Mouse (Mus musculus) cortical plate, adult 2 months (tissue): ENCODE measurements around the gene Gbx2.

Experiments used
- CTCF ChIP-seq: fragments of 200-500 bp; IDR thresholded peaks from 2 replicates; pipeline ENCODE4 v1.5.1; 2011; ENCODE audit warnings: mild to moderate bottlenecking, control low read depth, low read length; ENCODE audit not compliant: insufficient read depth; ENCODE audit errors: extremely low read depth
- POLR2A ChIP-seq: fragments of 200-500 bp; IDR thresholded peaks from 2 replicates; pipeline ENCODE4 v1.6.1; 2011; ENCODE audit warnings: mild to moderate bottlenecking, low read length, control low read depth; ENCODE audit not compliant: insufficient read depth; ENCODE audit errors: extremely low read depth

DNA sequence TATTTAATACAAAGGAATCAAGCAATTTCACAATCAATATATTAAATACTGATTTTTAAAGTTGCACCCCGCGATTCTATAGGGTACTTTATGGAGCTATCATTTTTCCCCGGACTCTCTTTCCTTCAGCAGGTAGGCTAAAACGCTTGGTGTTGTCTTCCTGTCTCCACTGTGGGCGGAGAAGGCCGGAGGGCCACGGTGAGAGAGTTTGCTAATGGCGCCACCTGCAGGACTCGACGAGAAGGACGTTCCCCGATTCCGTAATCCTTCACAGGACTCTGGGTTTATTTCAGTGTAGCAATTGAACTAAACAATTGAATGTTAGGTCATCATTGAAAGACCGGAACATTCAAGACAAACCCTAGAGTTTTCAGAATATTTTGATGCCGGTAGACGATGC lies 12.2 kb upstream of the Gbx2 start:
- TF ChIP-seq CTCF (peak; percentile 77), POLR2A (no peak)
